Mouse (Mus musculus) spleen, postnatal 0 days (tissue): ENCODE measurements around the gene Gm28576. TPM values are rescaled to one million over a fixed set of nuclear protein-coding genes. Genes with fewer than 3 reads are reported as not detected.

ENCODE experiments used
- polyA plus RNA-seq: library from polyadenylated mRNA; unstranded; fragments of >200 nt; fragmentation: Nextera tagmentation; extraction: Ambion mirVana; gene quantifications from 2 replicates; pipeline ENCODE4 v1.2.1, GENCODE M21; 2015

The Gm28576 gene
- not detected in 2 replicates for polyA plus RNA-seq

DNA sequence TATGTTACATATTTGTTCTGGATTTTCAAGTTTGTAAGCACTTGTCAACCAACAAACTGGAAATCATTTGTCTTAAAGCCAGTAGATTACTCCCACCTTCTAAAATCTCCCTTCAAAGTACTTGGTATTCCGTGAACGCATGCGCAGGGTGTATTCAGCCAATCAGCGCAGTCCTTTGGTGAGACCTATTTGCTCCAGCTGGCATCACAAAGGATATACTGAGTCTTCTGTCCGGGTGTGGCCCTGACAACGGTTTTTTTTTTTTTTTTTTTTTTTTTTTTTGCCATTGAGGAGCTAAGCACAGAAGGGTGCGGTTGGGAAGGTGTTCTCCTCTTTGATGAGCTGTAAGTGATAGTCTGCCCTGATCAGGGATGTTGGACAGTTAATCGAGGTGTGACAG lies at the start of gene Gm28576:
Gene Gm28576, plus strand, starts transcription at position 301 of the 400 bp plus-strand sequence.

Other genes with a start within 250 kb of the Gm28576 start
- gene Gm20826, start 84.5 kb upstream of the Gm28576 start, polyA plus RNA-seq = not detected in 2 replicates